Mouse (Mus musculus): ENCODE data around the gene Jund. TPM values are rescaled to one million over a fixed set of nuclear protein-coding genes. Genes with fewer than 3 reads are reported as not detected.

Jund gene
- total RNA-seq, 4 experiments from 2014 or later, result 187 to 329 (median 253) TPM

DNA sequence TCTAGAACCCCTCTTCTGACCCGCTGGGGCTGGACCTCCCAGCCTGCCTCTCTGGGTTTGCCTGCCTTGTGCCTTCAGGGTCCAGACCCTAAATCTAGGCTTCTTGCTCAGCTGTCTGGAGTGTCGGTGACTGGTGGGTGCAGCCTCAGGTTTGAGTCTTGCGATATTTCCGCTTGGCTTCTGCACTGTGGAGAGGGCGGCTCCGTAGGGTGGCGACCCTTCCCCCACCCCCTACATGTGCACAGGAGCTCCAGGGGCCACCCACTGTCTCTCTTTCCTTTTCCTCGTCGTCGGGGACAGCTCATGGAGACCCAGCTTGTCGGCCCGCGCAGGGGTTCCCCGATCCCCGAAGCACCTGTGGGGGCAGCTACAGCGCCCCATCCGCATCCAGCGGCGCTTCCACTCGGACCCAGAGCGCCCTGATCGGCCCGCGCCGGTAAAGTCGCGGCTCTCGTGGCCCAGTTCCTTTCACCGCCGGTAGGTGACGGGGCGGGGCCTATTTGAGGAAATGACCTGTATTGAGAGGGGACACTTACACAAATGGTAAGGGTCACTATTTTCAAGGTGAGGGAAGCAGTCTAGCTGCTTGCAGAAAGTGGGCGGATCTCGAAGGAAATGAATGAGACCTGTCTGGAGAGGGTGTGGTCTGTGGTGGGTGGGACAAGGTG lies 31.2 kb downstream of the Jund start:
- DNase-seq, result no peak

DNA sequence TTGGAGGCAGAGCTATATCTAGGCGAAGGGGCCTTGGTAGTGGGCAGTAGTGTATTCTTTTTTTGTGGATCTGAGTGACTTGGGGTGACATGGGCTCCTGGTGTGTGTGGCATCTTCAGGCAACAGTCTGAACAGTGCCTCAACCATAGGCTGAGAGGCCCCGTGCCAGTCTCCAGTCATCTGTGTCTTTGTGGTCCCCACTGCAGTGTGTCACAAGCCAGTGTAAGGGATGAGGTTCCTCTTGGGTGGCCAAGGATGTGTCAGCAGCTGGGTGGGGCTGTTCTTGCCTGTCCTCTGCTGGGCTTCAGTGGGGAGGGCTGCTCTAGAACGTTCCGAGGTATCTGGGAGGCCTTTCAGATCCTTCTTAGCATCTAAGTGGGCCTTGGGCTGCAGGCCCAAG lies 32.2 kb downstream of the Jund start:
- DNase-seq, result no peak

DNA sequence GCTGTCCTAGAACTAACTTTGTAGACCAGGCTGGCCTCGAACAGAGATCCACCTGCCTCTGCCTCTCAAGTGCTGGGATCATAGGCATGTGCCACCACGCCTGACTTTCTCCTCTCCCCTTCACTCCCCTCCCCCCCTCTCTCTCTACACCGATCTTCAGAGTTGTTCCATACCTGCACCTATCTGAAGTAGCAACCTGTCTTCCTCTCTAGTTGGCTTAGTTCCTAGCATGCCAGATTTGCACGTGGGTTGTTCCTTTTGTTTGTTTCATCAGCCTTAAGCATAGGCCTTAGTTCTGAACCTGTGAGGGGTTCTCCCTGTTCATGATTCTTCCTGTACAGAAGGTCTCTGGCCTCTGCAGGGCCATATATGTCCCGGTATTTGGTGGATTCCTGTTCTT lies 39.0 kb downstream of the Jund start:
- DNase-seq, result no peak

DNA sequence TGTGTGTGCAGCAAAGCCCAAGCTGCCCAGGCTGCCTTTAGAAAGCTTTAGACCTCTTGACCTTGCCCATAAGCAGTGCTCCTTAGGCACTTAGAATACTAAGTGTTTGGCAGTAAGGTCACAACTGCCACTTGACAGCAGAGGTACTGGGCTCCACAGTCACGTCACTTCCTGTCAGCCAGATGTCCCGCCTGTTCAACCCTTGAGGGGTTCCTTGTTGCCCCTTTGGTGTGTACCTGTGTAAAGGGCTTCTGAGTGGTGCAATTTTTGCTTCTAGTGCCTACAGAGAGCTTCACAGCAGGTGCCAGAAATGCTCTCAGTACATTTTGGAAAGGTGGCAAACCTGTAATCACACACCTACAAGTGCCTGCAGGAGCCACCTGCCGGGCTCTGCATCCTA lies 39.5 kb downstream of the Jund start:
- DNase-seq, result no peak

DNA sequence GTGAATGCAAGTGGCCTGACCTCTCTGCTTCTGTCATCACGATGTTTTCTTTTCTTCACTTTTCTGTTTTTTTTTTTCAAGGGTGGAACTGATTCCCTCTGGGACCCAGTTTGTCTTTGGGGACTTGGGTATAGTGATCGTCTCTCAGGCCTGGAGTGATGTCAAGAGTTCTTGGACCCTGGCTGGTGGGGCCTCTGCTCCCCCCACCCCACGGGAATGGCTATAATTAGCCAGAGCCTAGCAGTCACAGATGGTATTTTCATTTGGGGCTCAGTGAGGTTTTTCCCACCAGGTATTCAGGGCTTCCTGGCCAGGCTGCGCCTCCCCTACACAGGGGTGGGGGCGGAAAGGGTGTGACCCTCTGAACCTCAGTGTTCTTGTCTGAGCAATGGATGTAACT lies 42.9 kb downstream of the Jund start:
- no peak for DNase-seq

DNA sequence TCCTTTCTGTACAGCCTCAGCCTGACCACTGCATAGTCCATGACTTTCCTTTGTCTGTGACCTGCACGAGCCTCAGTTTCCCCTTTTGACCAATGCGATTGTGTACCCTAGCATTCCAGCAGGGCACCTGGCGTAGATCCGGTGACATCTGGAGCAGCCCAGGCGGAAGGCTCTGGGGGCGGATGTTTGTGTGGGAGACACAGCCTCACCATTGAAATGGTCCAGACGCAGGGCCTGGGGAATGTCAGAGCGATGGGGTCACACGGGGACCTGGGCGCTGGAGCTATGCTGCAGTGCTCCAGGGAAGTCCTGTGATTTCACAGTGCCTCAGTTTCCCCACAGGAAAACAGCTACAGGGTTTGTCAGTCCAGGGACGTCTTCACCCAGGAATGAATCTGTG lies 43.4 kb downstream of the Jund start:
- no peak for DNase-seq

DNA sequence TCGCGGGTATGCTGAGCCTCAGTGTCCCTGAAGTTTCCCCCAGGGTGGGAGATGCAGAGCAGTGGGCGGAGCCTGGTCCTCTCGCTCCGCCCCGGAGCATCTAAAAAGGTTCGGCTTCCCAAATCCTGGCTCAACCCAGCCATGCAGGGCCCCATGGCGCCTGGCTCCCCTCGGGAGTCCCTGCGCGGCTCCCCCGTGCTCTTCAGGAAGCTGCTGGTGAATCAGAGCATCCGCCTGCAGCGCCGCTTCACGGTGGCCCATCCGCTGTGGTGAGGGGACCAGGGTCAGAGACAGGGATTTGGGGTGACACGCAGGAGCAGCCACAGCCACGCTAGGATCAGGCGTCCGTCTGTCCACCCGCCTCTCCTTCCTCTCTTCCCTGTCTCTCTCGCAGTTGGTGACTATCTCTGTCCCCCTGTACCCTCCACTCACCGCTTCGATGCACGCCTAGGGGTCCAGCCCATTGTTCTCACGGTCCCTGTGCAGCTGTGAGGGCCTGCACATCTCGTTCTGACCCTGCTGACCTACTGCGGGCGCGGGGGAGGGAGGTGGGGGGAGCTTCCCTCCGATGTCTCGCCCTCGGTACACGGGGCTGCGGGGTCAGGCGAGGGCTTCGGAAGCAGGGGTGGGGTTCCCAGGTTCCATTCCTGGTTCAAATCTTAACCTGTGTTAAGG lies 44.4 kb downstream of the Jund start:
- no peak for DNase-seq

DNA sequence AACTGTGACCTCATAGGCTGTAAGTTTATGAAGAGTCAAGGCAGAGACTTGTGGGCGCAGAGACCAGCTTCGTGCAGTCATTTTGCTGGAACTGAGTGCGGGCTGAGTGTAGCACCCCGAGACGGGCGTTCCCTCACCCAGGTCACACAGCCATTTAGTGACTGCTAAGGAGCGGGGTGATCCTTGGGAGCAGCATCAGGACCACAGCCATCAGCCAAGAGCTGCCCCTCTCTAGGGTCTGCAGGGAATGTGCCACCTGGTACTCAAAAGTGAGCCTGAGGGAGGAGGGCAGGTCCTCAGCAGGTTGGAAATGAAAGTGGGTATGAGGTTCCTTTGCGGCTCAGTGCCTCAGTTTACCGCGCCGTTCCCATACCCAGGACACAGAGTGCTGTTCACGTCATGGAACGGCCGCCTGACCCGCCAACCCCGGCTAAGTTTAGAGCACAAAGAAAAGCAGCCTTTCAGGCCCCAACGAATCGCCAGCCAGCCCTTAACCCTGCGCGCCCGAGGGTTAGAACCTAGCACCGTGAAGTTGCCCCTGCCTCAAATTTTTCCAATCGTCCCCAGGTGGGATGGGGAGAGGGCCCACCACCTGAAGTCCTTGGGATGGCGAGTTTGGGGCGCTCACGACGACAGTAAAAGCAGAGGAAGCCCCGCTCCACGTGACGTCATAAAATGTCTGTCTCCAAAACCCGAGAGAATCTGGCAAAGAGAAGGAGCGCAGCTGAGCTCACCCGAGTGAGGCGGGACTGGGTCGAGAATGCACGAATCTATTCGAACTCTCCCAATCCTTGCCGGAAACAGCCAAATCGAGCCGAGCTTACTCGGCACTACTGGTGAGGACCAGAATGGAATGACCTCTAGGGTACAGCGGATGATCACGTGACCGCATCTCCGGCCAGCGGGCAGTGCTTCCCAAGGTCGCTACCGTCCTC lies 45.2 kb downstream of the Jund start:
- peak; percentile 67 for DNase-seq

DNA sequence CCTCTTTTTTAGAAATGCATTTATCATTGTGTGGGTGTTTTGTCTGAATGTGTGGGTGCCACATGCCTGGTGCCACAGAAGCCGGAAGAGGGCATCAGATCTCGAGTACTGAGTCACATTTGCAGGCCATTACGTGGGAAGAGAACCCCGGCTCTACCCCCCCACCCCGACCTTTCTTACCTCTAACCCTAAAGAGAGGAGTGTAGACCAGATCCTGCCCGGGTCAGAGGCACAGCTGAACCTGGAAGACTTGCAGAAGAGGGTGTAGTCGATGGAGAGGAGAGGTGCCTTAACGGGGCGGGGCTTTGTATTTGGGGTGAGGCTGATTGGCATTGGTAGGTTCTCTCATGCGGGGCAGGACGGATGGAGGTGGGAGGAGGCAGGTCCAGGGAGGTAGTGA lies 46.1 kb downstream of the Jund start:
- DNase-seq, result no peak

DNA sequence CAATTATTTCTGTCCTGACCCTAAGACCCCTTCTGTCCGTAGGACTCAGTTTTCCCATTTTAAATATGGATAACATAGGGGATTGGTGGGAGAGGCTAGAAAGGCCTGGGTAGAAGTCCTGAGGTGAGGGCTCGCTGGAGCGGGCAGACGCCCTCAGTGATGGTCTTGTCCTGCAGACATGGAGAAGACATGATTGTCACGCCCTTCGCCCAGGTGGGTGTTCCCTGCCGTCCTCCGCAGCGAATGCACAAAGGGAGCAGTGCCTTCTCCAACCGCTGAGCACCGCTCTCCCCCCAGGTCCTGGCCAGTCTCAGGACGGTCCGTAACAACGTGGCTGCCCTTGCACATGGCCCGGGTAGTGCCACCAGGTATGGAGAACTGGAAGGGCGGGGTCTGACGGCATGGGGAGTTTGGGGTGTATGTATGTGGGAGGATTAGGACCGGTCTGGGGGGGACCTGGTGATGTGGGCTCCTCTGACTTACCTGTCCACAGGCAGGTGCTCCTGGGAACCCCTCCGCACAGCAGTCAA lies 47.0 kb downstream of the Jund start:
- no peak for DNase-seq

DNA sequence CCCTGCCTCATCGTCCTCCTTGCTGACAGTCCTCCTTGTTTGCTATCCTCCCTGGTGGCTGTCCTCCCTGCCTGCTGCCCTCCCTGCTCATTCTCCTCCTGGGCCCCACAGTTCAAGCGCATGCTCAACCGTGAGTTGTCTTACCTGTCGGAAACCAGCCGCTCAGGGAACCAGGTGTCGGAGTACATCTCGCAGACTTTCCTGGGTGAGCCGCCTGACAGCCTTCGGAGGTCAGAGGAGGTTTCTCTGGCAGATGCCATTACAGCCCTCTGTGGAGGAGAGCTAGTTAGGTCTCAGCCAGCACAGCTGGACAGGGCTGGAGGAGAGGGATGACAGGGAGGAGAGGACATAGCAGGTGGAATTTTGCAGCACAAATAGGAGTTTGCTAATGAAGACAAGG lies 47.9 kb downstream of the Jund start:
- DNase-seq, result no peak

DNA sequence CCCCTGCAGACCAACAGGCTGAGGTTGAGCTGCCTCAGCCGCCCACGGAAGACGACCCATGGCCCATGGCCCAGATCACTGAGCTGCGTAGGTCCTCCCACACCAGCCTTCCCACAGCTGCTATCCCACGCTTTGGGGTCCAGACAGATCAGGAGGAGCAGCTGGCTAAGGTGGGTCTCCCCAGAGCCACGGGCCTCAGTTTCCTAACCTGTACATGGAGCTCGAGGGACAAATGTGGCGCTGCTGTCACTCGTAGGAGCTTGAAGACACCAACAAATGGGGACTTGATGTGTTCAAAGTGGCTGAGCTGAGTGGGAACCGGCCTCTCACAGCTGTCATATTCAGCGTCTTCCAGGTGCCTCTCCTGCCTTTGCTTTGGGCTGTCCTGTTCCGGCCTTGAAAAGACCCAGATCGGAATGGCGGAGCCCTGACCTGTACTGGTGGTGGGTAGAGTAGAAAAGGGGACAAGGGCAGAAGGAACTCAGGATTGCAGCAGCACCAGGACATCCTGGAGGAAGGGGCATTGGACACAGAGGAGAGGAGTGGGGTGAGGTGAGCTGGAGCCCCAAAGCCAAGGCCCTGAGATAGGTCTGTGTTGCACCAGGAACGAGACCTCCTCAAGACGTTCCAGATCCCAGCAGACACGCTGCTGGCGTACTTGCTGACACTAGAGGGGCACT lies 48.6 kb downstream of the Jund start:
- DNase-seq, result no peak

DNA sequence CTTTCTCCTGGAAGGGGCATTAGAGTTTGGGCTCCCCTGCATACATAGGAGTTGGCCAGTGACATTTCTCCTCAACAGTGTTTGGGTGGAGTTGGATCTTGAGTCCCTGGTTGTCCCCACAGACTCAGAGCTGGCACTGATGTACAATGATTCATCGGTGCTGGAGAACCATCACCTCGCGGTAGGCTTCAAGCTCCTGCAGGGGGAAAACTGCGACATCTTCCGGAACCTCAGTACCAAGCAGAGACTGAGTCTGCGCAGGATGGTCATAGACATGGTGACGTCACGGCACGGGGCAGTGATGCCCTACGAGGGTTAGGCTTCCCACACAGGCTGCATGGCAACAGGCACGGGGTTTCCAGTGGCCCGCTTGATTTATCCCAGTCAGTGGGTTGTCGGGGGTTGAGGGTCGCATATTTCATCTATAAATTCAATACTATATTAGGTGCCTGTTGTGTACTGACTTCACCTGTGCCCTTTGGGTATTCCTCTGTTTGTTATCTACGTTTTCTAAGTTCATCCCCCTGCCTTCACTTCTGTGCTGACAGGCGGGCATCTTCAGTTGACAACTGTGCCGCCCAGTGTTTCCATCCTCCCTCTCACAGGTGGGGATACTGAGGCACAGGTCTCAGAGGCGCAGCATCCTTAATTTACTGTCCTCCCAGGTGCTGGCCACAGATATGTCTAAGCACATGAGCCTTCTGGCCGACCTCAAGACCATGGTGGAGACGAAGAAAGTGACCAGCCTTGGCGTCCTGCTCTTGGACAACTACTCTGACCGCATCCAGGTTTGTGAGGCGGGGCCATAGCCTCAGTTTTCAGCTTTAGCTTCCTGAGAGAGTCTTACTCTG lies 49.7 kb downstream of the Jund start:
- DNase-seq, result no peak

DNA sequence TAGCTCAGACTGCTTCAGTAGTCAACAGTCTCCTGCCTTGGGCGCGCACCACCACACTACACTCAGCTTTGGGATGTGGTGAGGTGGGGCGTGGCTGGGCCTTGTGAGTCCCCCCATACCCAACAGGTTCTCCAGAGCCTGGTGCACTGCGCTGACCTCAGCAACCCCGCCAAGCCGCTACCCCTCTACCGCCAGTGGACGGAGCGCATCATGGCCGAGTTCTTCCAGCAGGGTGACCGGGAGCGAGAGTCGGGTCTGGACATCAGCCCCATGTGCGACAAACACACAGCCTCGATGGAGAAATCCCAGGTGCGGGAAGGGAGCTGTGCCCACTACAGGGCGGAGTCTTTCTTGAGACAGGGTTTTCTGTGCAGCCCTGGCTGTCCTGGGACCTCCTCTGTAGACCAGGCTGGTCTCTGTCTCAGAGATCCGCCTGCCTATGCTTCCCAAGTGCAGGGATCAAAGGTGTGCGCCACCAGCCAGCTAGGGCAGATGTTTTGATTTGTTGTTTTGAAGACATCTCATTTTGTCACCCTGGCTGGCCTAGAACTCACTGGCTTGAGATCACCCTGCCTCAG lies 50.4 kb downstream of the Jund start:
- DNase-seq, result no peak

Other genes starting within 250 kb of the Jund start
- 10 to 100 TPM; 27.3 to 35.8 (median 30.6) TPM for gene Klhl26, start 222.0 kb upstream of the Jund start, total RNA-seq (2022)
- 10 to 100 TPM; 27.2 to 44.6 (median 31.0) TPM for gene Tmem59l, start 211.6 kb upstream of the Jund start, total RNA-seq (2022)
- gene Crlf1, start 205.8 kb upstream of the Jund start, total RNA-seq (2022), result 1 to 10 TPM in 1 of 4 experiments, under 1 TPM in 2, not detected in 1; 0.51 to 1.5 (median 0.59) TPM
- gene Rex1bd, start 192.2 kb upstream of the Jund start, total RNA-seq (2022), result 100 to 1,000 TPM; 126 to 165 (median 148) TPM
- gene Uba52, start 188.1 kb upstream of the Jund start, total RNA-seq (2022), result 1,000 to 10,000 TPM; 1,217 to 1,378 (median 1,304) TPM
- gene Fkbp8, start 171.2 kb upstream of the Jund start, total RNA-seq (2022), result 100 to 1,000 TPM; 352 to 405 (median 379) TPM
- gene Kxd1, start 171.0 kb upstream of the Jund start, total RNA-seq (2022), result 10 to 100 TPM; 77.1 to 86.6 (median 80.3) TPM
- 10 to 100 TPM; 25.2 to 38.3 (median 30.3) TPM for gene Ell, start 159.5 kb upstream of the Jund start, total RNA-seq (2022)
- gene Isyna1, start 104.6 kb upstream of the Jund start, total RNA-seq (2022), result 100 to 1,000 TPM; 124 to 207 (median 158) TPM
- gene Ssbp4, start 90.1 kb upstream of the Jund start, total RNA-seq (2022), result 100 to 1,000 TPM in 2 of 4 experiments, 10 to 100 TPM in 2; 69.3 to 158 (median 120) TPM
- 1 to 10 TPM; 1.5 to 4.4 (median 3.2) TPM for gene Lrrc25, start 82.8 kb upstream of the Jund start, total RNA-seq (2022)
- 1 to 10 TPM; 1.8 to 3.5 (median 3.0) TPM for gene Gdf15, start 66.5 kb upstream of the Jund start, total RNA-seq (2022)
- 100 to 1,000 TPM; 129 to 163 (median 131) TPM for gene Pgpep1, start 38.6 kb upstream of the Jund start, total RNA-seq (2022)
- 100 to 1,000 TPM in 1 of 4 experiments, 10 to 100 TPM in 3; 81.4 to 101 (median 86.6) TPM for gene Lsm4, start 25.7 kb upstream of the Jund start, total RNA-seq (2022)
- gene Iqcn, start 4.5 kb downstream of the Jund start, total RNA-seq (2022), result under 1 TPM in 3 of 4 experiments, not detected in 1; 0.07 to 0.09 (median 0.08) TPM
- gene Gm3336, start 19.6 kb downstream of the Jund start, total RNA-seq (2022), result not detected
- gene Pde4c, start 24.8 kb downstream of the Jund start, total RNA-seq (2022), result under 1 TPM; 0.26 to 0.86 (median 0.30) TPM
- 10 to 100 TPM; 59.6 to 90.1 (median 74.4) TPM for gene Rab3a, start 55.7 kb downstream of the Jund start, total RNA-seq (2022)
- 100 to 1,000 TPM; 106 to 166 (median 126) TPM for gene Mpv17l2, start 62.0 kb downstream of the Jund start, total RNA-seq (2022)
- gene Pik3r2, start 77.8 kb downstream of the Jund start, total RNA-seq (2022), result 10 to 100 TPM; 44.0 to 73.8 (median 57.9) TPM
- 10 to 100 TPM; 17.8 to 37.7 (median 26.5) TPM for gene Mast3, start 106.1 kb downstream of the Jund start, total RNA-seq (2022)
- gene Il12rb1, start 109.5 kb downstream of the Jund start, total RNA-seq (2022), result under 1 TPM; 0.11 to 0.75 (median 0.22) TPM
- 10 to 100 TPM; 11.7 to 17.7 (median 14.5) TPM for gene Arrdc2, start 140.8 kb downstream of the Jund start, total RNA-seq (2022)
- gene Kcnn1, start 164.3 kb downstream of the Jund start, total RNA-seq (2022), result 1 to 10 TPM; 4.2 to 4.7 (median 4.4) TPM
- 10 to 100 TPM; 48.5 to 68.7 (median 51.3) TPM for gene Ccdc124, start 175.0 kb downstream of the Jund start, total RNA-seq (2022)
- not detected for gene Slc5a5, start 193.8 kb downstream of the Jund start, total RNA-seq (2022)
- 1,000 to 10,000 TPM; 1,169 to 1,386 (median 1,259) TPM for gene Rpl18a, start 198.5 kb downstream of the Jund start, total RNA-seq (2022)
- 10 to 100 TPM; 35.7 to 54.1 (median 50.0) TPM for gene Map1s, start 207.0 kb downstream of the Jund start, total RNA-seq (2022)

Measured in adrenal gland, adult 8-10 months (tissue).